ENCODE assay signal across 19 mouse cellular contexts in genomic region chr3:126044861-126045260, GRCm38 (mm10).
DNase-seq lines count a peak whose midpoint lies in the region; ATAC-seq and TF ChIP-seq lines count a peak whose summit lies in the region.
"Had no signal": no experiment of that assay in that cellular context is flagged by ENCODE, and none has a peak within 500 bp of the region (broad histone marks: within the 10 kb centered on the region; RNA-seq: fewer than 3 reads in every experiment).

No protein-coding gene starts in this region.

- no peak overlapping the region for H3K4me2 ChIP-seq in hindbrain, postnatal 0 days (ENCODE audit: low read depth, low read length)
- H3K4me2 ChIP-seq in hindbrain, embryonic 13.5 days: no peak overlapping the region
- H3K4me2 ChIP-seq in lung, embryonic 14.5 days: no peak overlapping the region
- H3K4me2 ChIP-seq: limb, embryonic 15.5 days; liver, embryonic 15.5 days; midbrain, embryonic 12.5 days; neural tube, embryonic 15.5 days had no signal

- 54% methylated on average over 2 of the region's 2 CpGs for WGBS in hindbrain, postnatal 0 days
- 73% methylated on average over 2 of the region's 2 CpGs for WGBS in hindbrain, embryonic 13.5 days
- WGBS in lung, embryonic 14.5 days: 13% methylated on average over 2 of the region's 2 CpGs
- WGBS in lung, adult 2 months: 21% methylated on average over 2 of the region's 2 CpGs

- no peaks in the 10 kb centered on the region for H3K27me3 ChIP-seq in hindbrain, postnatal 0 days (ENCODE audit: insufficient read depth, low read length)
- H3K27me3 ChIP-seq in hindbrain, embryonic 13.5 days: no peaks in the 10 kb centered on the region
- no peaks in the 10 kb centered on the region for H3K27me3 ChIP-seq in lung, embryonic 14.5 days (ENCODE audit: insufficient read depth, low read length)
- H3K27me3 ChIP-seq: CH12.LX; limb, embryonic 15.5 days; liver, embryonic 15.5 days; midbrain, embryonic 12.5 days; neural tube, embryonic 15.5 days had no signal

- H3K4me1 ChIP-seq in hindbrain, postnatal 0 days (ENCODE audit: insufficient read depth, low read length): no peaks in the 10 kb centered on the region
- H3K4me1 ChIP-seq in hindbrain, embryonic 13.5 days (replicated peaks): no peaks in the 10 kb centered on the region
- H3K4me1 ChIP-seq in lung, embryonic 14.5 days (ENCODE audit: insufficient read depth): no peaks in the 10 kb centered on the region
- H3K4me1 ChIP-seq in lung, adult 2 months (ENCODE audit: control insufficient read depth, insufficient read depth, low read length): no peaks in the 10 kb centered on the region
- H3K4me1 ChIP-seq: limb, embryonic 15.5 days; liver, embryonic 15.5 days; midbrain, embryonic 12.5 days; neural tube, embryonic 15.5 days had no signal

- DNase-seq in hindbrain, postnatal 0 days (ENCODE audit: low spot score): peak; percentile 44
- DNase-seq in lung, embryonic 14.5 days: peak; percentile 73
- DNase-seq in lung, adult 2 months: no peak
- peak; percentile 38 for DNase-seq in 3T3-L1 (ENCODE audit: low read depth, low spot score)
- peak; percentile 32 for DNase-seq in brain, adult 2 months (ENCODE audit: low read depth, low spot score)
- no peak for DNase-seq in cerebellum, adult 11-12 months
- no peak for DNase-seq in cerebellum, postnatal 4 days (ENCODE audit: low spot score in 2 of 2)
- DNase-seq: adrenal gland, postnatal 10 days; cerebellum, adult 11 months; cerebellum, postnatal 25 days; gastrocnemius, postnatal 10 days; heart, adult 18-20 months; heart, postnatal 36 days had no signal

- H3K9me3 ChIP-seq in hindbrain, postnatal 0 days (ENCODE audit: low read length): no peaks in the 10 kb centered on the region
- H3K9me3 ChIP-seq in hindbrain, embryonic 13.5 days: no peaks in the 10 kb centered on the region
- no peaks in the 10 kb centered on the region for H3K9me3 ChIP-seq in lung, embryonic 14.5 days (ENCODE audit: low read depth, low read length)
- H3K9me3 ChIP-seq: limb, embryonic 15.5 days; liver, embryonic 15.5 days; midbrain, embryonic 12.5 days; neural tube, embryonic 15.5 days had no signal

- no peak overlapping the region for H3K9ac ChIP-seq in hindbrain, postnatal 0 days (replicated peaks; ENCODE audit: low read length)
- no peak overlapping the region for H3K9ac ChIP-seq in hindbrain, embryonic 13.5 days
- no peak overlapping the region for H3K9ac ChIP-seq in lung, embryonic 14.5 days
- H3K9ac ChIP-seq: limb, embryonic 15.5 days; liver, embryonic 15.5 days; midbrain, embryonic 12.5 days; neural tube, embryonic 15.5 days had no signal

- no peaks in the 10 kb centered on the region for H3K36me3 ChIP-seq in hindbrain, postnatal 0 days (ENCODE audit: insufficient read depth, low read length)
- H3K36me3 ChIP-seq in hindbrain, embryonic 13.5 days: no peaks in the 10 kb centered on the region
- H3K36me3 ChIP-seq in lung, embryonic 14.5 days (ENCODE audit: insufficient read depth): no peaks in the 10 kb centered on the region
- H3K36me3 ChIP-seq: limb, embryonic 15.5 days; liver, embryonic 15.5 days; midbrain, embryonic 12.5 days; neural tube, embryonic 15.5 days had no signal

- TF ChIP-seq CTCF in hindbrain, postnatal 0 days (IDR thresholded peaks at IDR 0.05; ENCODE audit: low read depth): peak; percentile 48
- TF ChIP-seq CTCF in lung, embryonic 14.5 days (IDR thresholded peaks at IDR 0.05; ENCODE audit: low read depth): peak; percentile 32; the same call in 1 of the 2 replicates
- TF ChIP-seq CTCF in lung, adult 2 months (IDR thresholded peaks at IDR 0.05; ENCODE audit: insufficient read depth, low read length): no peak

- no peak for TF ChIP-seq POLR2A in lung, adult 2 months (IDR thresholded peaks at IDR 0.05; ENCODE audit: borderline replicate concordance, extremely low read depth, low read depth, low read length)

- ATAC-seq in hindbrain, postnatal 0 days: no peak
- ATAC-seq in hindbrain, embryonic 13.5 days (ENCODE audit: low FRiP score): no peak
- ATAC-seq in lung, embryonic 14.5 days (ENCODE audit: insufficient read depth): peak; percentile 69; the same call in 1 of the 2 replicates

- H3K27ac ChIP-seq in hindbrain, postnatal 0 days: no peak overlapping the region
- no peak overlapping the region for H3K27ac ChIP-seq in hindbrain, embryonic 13.5 days
- peak overlapping the region; percentile 8 for H3K27ac ChIP-seq in lung, embryonic 14.5 days (ENCODE audit: low read depth)
- H3K27ac ChIP-seq: limb, embryonic 15.5 days; liver, embryonic 15.5 days; midbrain, embryonic 12.5 days; neural tube, embryonic 15.5 days had no signal

- H3K4me3 ChIP-seq in hindbrain, postnatal 0 days (ENCODE audit: low read length): no peak overlapping the region
- H3K4me3 ChIP-seq in hindbrain, embryonic 13.5 days: no peak overlapping the region
- H3K4me3 ChIP-seq in lung, embryonic 14.5 days (ENCODE audit: low read depth, low read length): no peak overlapping the region
- no peak overlapping the region for H3K4me3 ChIP-seq in lung, adult 2 months (replicated peaks; ENCODE audit: extremely low read depth, low read depth, low read length)
- H3K4me3 ChIP-seq: limb, embryonic 15.5 days; liver, embryonic 15.5 days; midbrain, embryonic 12.5 days; neural tube, embryonic 15.5 days had no signal

Comparison
In these comparisons a context has a peak if more than half of its experiments do, and no peak if none do; other contexts are left out.
1. DNase-seq: peak in hindbrain, postnatal 0 days (single experiment), lung, embryonic 14.5 days (single experiment), 3T3-L1 (single experiment) and brain, adult 2 months (single experiment); none in lung, adult 2 months (single experiment), cerebellum, adult 11-12 months (single experiment) and cerebellum, postnatal 4 days (0 of 2).